ENCODE assay signal across 13 mouse cellular contexts in genomic region chr5:90467245-90467644, GRCm38 (mm10). TPM values are rescaled to one million over a fixed set of nuclear protein-coding genes. Genes with fewer than 3 reads are reported as not detected.
DNase-seq lines count a peak whose midpoint lies in the region; ATAC-seq lines count a peak whose summit lies in the region.
"Had no signal": no experiment of that assay in that cellular context is flagged by ENCODE, and none has a peak within 500 bp of the region (broad histone marks: within the 10 kb centered on the region; RNA-seq: fewer than 3 reads in every experiment).

No protein-coding gene starts in this region.

- no peak overlapping the region for H3K9ac ChIP-seq in hindbrain, embryonic 14.5 days
- no peak overlapping the region for H3K9ac ChIP-seq in hindbrain, embryonic 12.5 days
- H3K9ac ChIP-seq: midbrain, embryonic 12.5 days had no signal

- H3K4me2 ChIP-seq in hindbrain, embryonic 14.5 days (replicated peaks) = no peak overlapping the region
- H3K4me2 ChIP-seq in hindbrain, embryonic 12.5 days (replicated peaks) = no peak overlapping the region
- H3K4me2 ChIP-seq: midbrain, embryonic 12.5 days had no signal

- H3K4me1 ChIP-seq in hindbrain, embryonic 14.5 days (replicated peaks; ENCODE audit: control insufficient read depth, insufficient read depth, low read length) = no peaks in the 10 kb centered on the region
- no peaks in the 10 kb centered on the region for H3K4me1 ChIP-seq in hindbrain, embryonic 12.5 days
- H3K4me1 ChIP-seq: midbrain, embryonic 12.5 days had no signal

- no peaks in the 10 kb centered on the region for H3K27me3 ChIP-seq in hindbrain, embryonic 14.5 days (ENCODE audit: control insufficient read depth, insufficient read depth, low read length)
- H3K27me3 ChIP-seq in hindbrain, embryonic 12.5 days = no peaks in the 10 kb centered on the region
- H3K27me3 ChIP-seq: midbrain, embryonic 12.5 days had no signal

- whole genome bisulfite sequencing in hindbrain, embryonic 14.5 days = 9% methylated on average over 6 of the region's 6 CpGs
- WGBS in hindbrain, embryonic 12.5 days = 17% methylated on average over 6 of the region's 6 CpGs

- DNase-seq in hindbrain, embryonic 14.5 days (ENCODE audit: low spot score) = peak; percentile 38
- DNase-seq in embryo, embryonic 11 days = peak; percentile 68
- peak; percentile 74 to 83 for DNase-seq in kidney, adult 8-10 months
- peak; percentile 31 for DNase-seq in lung, postnatal 25 days (ENCODE audit: low spot score)
- no peak for DNase-seq in gastrocnemius, postnatal 25 days
- no peak for DNase-seq in T-cell, adult 2 months (ENCODE audit: low spot score)
- no peak for DNase-seq in adrenal gland, adult (ENCODE audit: inconsistent age in 2 of 2, low spot score in 1 of 2)
- DNase-seq: right cerebral cortex, postnatal 25 days had no signal

- H3K36me3 ChIP-seq in hindbrain, embryonic 14.5 days (replicated peaks; ENCODE audit: control insufficient read depth, insufficient read depth) = no peaks in the 10 kb centered on the region
- no peaks in the 10 kb centered on the region for H3K36me3 ChIP-seq in hindbrain, embryonic 12.5 days
- H3K36me3 ChIP-seq: G1E; midbrain, embryonic 12.5 days had no signal

- no peaks in the 10 kb centered on the region for H3K9me3 ChIP-seq in hindbrain, embryonic 14.5 days (ENCODE audit: control insufficient read depth, low read length)
- no peaks in the 10 kb centered on the region for H3K9me3 ChIP-seq in hindbrain, embryonic 12.5 days (replicated peaks)
- H3K9me3 ChIP-seq: G1E; midbrain, embryonic 12.5 days had no signal

- no peak for ATAC-seq in hindbrain, embryonic 14.5 days (ENCODE audit: low FRiP score)
- no peak for ATAC-seq in hindbrain, embryonic 12.5 days (ENCODE audit: low FRiP score)

- H3K27ac ChIP-seq in hindbrain, embryonic 14.5 days = no peak overlapping the region
- no peak overlapping the region for H3K27ac ChIP-seq in hindbrain, embryonic 12.5 days
- H3K27ac ChIP-seq: midbrain, embryonic 12.5 days had no signal

- no peak overlapping the region for H3K4me3 ChIP-seq in hindbrain, embryonic 14.5 days (replicated peaks; ENCODE audit: low read length)
- H3K4me3 ChIP-seq in hindbrain, embryonic 12.5 days = no peak overlapping the region
- H3K4me3 ChIP-seq: midbrain, embryonic 12.5 days had no signal

RNA-seq across cellular contexts. Expression of gene Alb, which starts 6.5 kb away (rescaled TPM):
- polyA plus RNA-seq in hindbrain, embryonic 14.5 days (2014; fragmentation: Nextera tagmentation; extraction: Ambion mirVana) = not detected in 2 replicates
- not detected in 2 replicates for polyA plus RNA-seq in hindbrain, embryonic 12.5 days (2016; fragmentation: Nextera tagmentation; extraction: Ambion mirVana)
- total RNA-seq in gastrocnemius, postnatal 25 days (2021) = 1 to 10 TPM in 1 of 2 experiments, not detected in 1; 1.5 TPM
- total RNA-seq: G1E had no signal
- polyA plus RNA-seq: G1E; midbrain, embryonic 12.5 days had no signal

RNA-seq across cellular contexts. Expression of gene Afp, which starts 23.3 kb away (rescaled TPM):
- polyA plus RNA-seq in hindbrain, embryonic 14.5 days (2014; fragmentation: Nextera tagmentation; extraction: Ambion mirVana) = 0.09 and 0.33 TPM in 2 replicates
- 0.18 and 0.41 TPM in 2 replicates for polyA plus RNA-seq in hindbrain, embryonic 12.5 days (2016; fragmentation: Nextera tagmentation; extraction: Ambion mirVana)
- total RNA-seq in gastrocnemius, postnatal 25 days (2021) = not detected
- total RNA-seq: heart, postnatal 10 days had no signal
- polyA plus RNA-seq: G1E had no signal

RNA-seq across cellular contexts. Expression of gene Afm, which starts 51.5 kb away (rescaled TPM):
- polyA plus RNA-seq in hindbrain, embryonic 14.5 days (2014; fragmentation: Nextera tagmentation; extraction: Ambion mirVana) = not detected in 2 replicates
- not detected in 2 replicates for polyA plus RNA-seq in hindbrain, embryonic 12.5 days (2016; fragmentation: Nextera tagmentation; extraction: Ambion mirVana)
- total RNA-seq in gastrocnemius, postnatal 25 days (2021) = not detected
- total RNA-seq: G1E; heart, postnatal 10 days; left cerebral cortex, postnatal 10 days had no signal
- polyA plus RNA-seq: G1E; midbrain, embryonic 12.5 days had no signal

Comparison
In these comparisons a context has a peak if more than half of its experiments do, and no peak if none do; other contexts are left out.
1. DNase-seq: peak in hindbrain, embryonic 14.5 days (single experiment), embryo, embryonic 11 days (single experiment), kidney, adult 8-10 months (2 of 2) and lung, postnatal 25 days (single experiment); none in gastrocnemius, postnatal 25 days (single experiment), T-cell, adult 2 months (single experiment) and adrenal gland, adult (0 of 2).